Mouse (Mus musculus): ENCODE data around the gene Ace.
A peak's percentile ranks its signal among the peaks of the same experiment; 100 is the strongest.

Ace gene

DNA sequence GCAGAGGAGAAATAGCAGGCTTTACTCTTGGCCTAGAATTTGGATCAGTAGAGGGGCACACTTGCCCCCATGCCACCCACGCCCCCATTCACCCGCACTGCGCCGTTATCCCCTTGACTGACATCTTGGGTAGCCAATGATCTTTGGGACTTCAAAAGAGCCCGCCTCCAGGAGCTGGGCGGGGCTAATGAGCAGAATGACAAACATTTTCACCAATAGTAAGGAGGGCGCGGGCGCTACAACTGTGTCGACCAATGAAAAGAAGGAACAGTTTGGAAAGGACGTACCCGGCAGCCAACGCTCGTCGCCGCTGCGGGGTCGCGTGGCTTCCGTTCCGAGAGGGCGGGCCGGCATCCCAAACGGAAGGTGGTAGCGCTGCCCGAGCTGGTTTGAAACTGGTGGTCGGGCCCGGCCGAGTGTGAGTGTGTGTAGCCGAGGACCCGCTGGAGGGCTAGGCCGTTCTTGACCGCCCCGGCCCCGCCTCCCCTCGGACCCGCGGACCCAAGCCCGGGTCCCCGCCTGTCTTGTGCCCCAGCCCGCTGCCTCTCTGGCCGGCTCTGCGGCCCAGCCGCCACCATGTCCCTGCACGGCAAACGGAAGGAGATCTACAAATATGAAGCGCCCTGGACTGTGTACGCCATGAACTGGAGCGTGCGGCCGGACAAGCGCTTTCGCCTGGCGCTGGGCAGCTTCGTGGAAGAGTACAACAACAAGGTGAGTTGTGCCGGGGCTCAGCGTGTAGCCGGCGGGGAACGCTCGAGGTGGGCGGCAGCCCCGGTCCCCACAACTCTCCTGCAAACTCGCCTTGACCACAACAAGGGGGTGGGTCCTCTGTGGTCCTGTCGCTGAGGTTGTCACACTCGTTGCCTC is 69.0 kb downstream of the Ace start, which contains the start of gene Dcaf7:
Gene Dcaf7, plus strand, starts transcription at position 325 of the 870 bp plus-strand sequence.
- H3K36me3 ChIP-seq (ENCODE audit: control insufficient read depth, insufficient read depth, low read length, poor library complexity, severe bottlenecking), result 0 out of 2 replicates have a peak, but pooled peaks cover under 1% of the 10 kb centered on the region
- DNase-seq (ENCODE audit: low read depth, low spot score), result peak; percentile 98
- no peaks in the 10 kb centered on the region for H3K27me3 ChIP-seq (ENCODE audit: control insufficient read depth, insufficient read depth, low read length, poor library complexity, severe bottlenecking)

DNA sequence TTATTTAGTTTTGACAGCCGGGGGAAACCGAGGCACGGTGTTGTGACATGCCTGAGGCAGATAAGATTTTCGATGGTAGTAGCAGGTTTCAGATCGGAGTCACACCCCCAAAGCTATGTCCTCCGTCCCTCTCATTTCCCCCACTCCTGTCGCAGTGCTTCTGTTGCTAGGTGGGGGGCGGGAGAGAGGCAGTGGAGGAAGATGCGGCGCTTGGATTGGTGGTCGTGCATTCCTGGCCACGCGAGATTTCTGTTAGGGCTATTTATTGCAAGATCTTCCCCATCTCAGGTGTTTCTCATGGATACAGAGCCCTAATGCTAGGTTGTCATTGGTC is 69.6 kb downstream of the Ace start:
- H3K27me3 ChIP-seq (ENCODE audit: control insufficient read depth, insufficient read depth, low read length, poor library complexity, severe bottlenecking), result no peaks in the 10 kb centered on the region
- peak; percentile 48 for DNase-seq (ENCODE audit: low read depth, low spot score)
- H3K36me3 ChIP-seq (ENCODE audit: control insufficient read depth, insufficient read depth, low read length, poor library complexity, severe bottlenecking), result 0 out of 2 replicates have a peak, but pooled peaks cover 2% of the 10 kb centered on the region
